ENCODE assay signal across 27 mouse cellular contexts in genomic region chr13:43015768-43016167, GRCm38 (mm10).
"Had no signal": no experiment of that assay in that cellular context is flagged by ENCODE, and none has a peak within 500 bp of the region (broad histone marks: within the 10 kb centered on the region; RNA-seq: fewer than 3 reads in every experiment).

No protein-coding gene starts in this region.

- H3K27ac ChIP-seq: gastrocnemius, adult 2 months; heart, embryonic 10.5 days; hindbrain, embryonic 10.5 days; hindbrain, embryonic 12.5 days; hindbrain, embryonic 15.5 days; hindbrain, postnatal 0 days; kidney, embryonic 15.5 days; kidney, postnatal 0 days; limb, embryonic 15.5 days; liver, embryonic 12.5 days; liver, embryonic 14.5 days had no signal

- H3K4me2 ChIP-seq: heart, embryonic 12.5 days; hindbrain, embryonic 12.5 days; hindbrain, embryonic 15.5 days; kidney, embryonic 15.5 days; limb, embryonic 13.5 days; limb, embryonic 15.5 days; liver, embryonic 12.5 days had no signal

- DNase-seq: gastrocnemius, adult 2 months; gastrocnemius, postnatal 10 days; gastrocnemius, postnatal 25 days; heart, adult 18-20 months; heart, postnatal 10 days; heart, postnatal 4 days; kidney, adult 11 months; kidney, adult 2 months; kidney, adult 9 months; kidney, postnatal 14 days; kidney, postnatal 36 days; layer of hippocampus, adult 9-11 months; layer of hippocampus, postnatal 36 days; left cerebral cortex, postnatal 4 days had no signal

- H3K4me1 ChIP-seq: heart, embryonic 10.5 days; hindbrain, embryonic 15.5 days; liver, embryonic 12.5 days had no signal

- H3K36me3 ChIP-seq: heart, embryonic 10.5 days; heart, embryonic 12.5 days; hindbrain, embryonic 10.5 days; hindbrain, embryonic 12.5 days; hindbrain, embryonic 15.5 days; kidney, embryonic 15.5 days; limb, embryonic 13.5 days; limb, embryonic 15.5 days; liver, embryonic 12.5 days had no signal

- H3K27me3 ChIP-seq: heart, embryonic 12.5 days; hindbrain, embryonic 12.5 days; hindbrain, embryonic 15.5 days; kidney, embryonic 15.5 days; limb, embryonic 13.5 days; limb, embryonic 15.5 days; liver, embryonic 12.5 days had no signal

- H3K9ac ChIP-seq: heart, embryonic 12.5 days; hindbrain, embryonic 12.5 days; hindbrain, embryonic 15.5 days; kidney, embryonic 15.5 days; limb, embryonic 13.5 days; limb, embryonic 15.5 days; liver, embryonic 12.5 days; liver, embryonic 14.5 days had no signal

- H3K4me3 ChIP-seq: gastrocnemius, adult 2 months; heart, embryonic 10.5 days; heart, embryonic 12.5 days; hindbrain, embryonic 10.5 days; hindbrain, embryonic 12.5 days; hindbrain, embryonic 15.5 days; kidney, embryonic 15.5 days; limb, embryonic 13.5 days; limb, embryonic 15.5 days; liver, embryonic 12.5 days had no signal

- ATAC-seq: hindbrain, postnatal 0 days; intestine, embryonic 16.5 days; liver, embryonic 12.5 days had no signal

- H3K9me3 ChIP-seq: heart, embryonic 10.5 days; heart, embryonic 12.5 days; hindbrain, embryonic 10.5 days; hindbrain, embryonic 12.5 days; hindbrain, embryonic 15.5 days; kidney, embryonic 15.5 days; limb, embryonic 13.5 days; limb, embryonic 15.5 days; liver, embryonic 12.5 days had no signal
